Mouse (Mus musculus): ENCODE data around the gene Cmpk1. TPM values are rescaled to one million over a fixed set of nuclear protein-coding genes. Genes with fewer than 3 reads are reported as not detected.
"Not testable (repeated sequence)": the region's sequence is repeated elsewhere in the genome, so short reads cannot be mapped to it uniquely, and the experiment has no call there.

Cmpk1 gene
- polyA plus RNA-seq, 1 experiment from 2014 or later, result 74.1 TPM

GRCm38 (mm10) chr4:114970736-114971135 is 16.3 kb downstream of the Cmpk1 start:
- Histone ChIP-seq H3K36me3 (replicated peaks) (peaks cover 33% of the 10 kb centered on the region), H3K4me3 (no peak overlapping the region), H3K27ac (no peak overlapping the region), H3K9me3 (no peaks in the 10 kb centered on the region), H3K27me3 (ENCODE audit: poor library complexity, severe bottlenecking) (no peaks in the 10 kb centered on the region), H3K4me1 (no peaks in the 10 kb centered on the region)
- 93% methylated on average over 5 of the region's 5 CpGs for WGBS
- DNase-seq (ENCODE audit: extremely low spot score, low spot score), result no peak

GRCm38 (mm10) chr4:114960881-114961280 is 26.2 kb downstream of the Cmpk1 start:
- 95% methylated on average over 2 of the region's 2 CpGs for whole genome bisulfite sequencing
- not testable (repeated sequence) for DNase-seq (ENCODE audit: extremely low spot score, low spot score); H3K27me3 ChIP-seq (ENCODE audit: poor library complexity, severe bottlenecking); H3K27ac ChIP-seq; H3K4me3 ChIP-seq; H3K9me3 ChIP-seq; H3K4me1 ChIP-seq
- peaks cover 49% of the 10 kb centered on the region for H3K36me3 ChIP-seq (replicated peaks)

- H3K36me3 ChIP-seq (replicated peaks), result peaks cover 36% of the 10 kb centered on the region
- H3K4me1 ChIP-seq, result no peaks in the 10 kb centered on the region
- H3K9me3 ChIP-seq, result no peaks in the 10 kb centered on the region
- no peak overlapping the region for H3K4me3 ChIP-seq
- no peak for DNase-seq (ENCODE audit: extremely low spot score, low spot score)
- H3K27ac ChIP-seq, result no peak overlapping the region
- no peaks in the 10 kb centered on the region for H3K27me3 ChIP-seq (ENCODE audit: poor library complexity, severe bottlenecking)
- 98% methylated on average over 2 of the region's 2 CpGs for WGBS
These were observed 27.5 kb downstream of the Cmpk1 start for GRCm38 (mm10) chr4:114959533-114959932.

- 93% methylated on average over 4 of the region's 4 CpGs for WGBS
- H3K36me3 ChIP-seq (replicated peaks), result peaks cover 31% of the 10 kb centered on the region
These were observed 28.3 kb downstream of the Cmpk1 start for GRCm38 (mm10) chr4:114958786-114959185.

GRCm38 (mm10) chr4:114958231-114958630 is 28.8 kb downstream of the Cmpk1 start:
- WGBS, result 91% methylated on average over 2 of the region's 2 CpGs
- no peaks in the 10 kb centered on the region for H3K27me3 ChIP-seq (ENCODE audit: poor library complexity, severe bottlenecking)
- H3K4me1 ChIP-seq, result no peaks in the 10 kb centered on the region
- H3K36me3 ChIP-seq (replicated peaks), result peaks cover 29% of the 10 kb centered on the region
- no peaks in the 10 kb centered on the region for H3K9me3 ChIP-seq
- no peak overlapping the region for H3K4me3 ChIP-seq
- DNase-seq (ENCODE audit: extremely low spot score, low spot score), result no peak
- no peak overlapping the region for H3K27ac ChIP-seq

More at GRCm38 (mm10) chr4:114958786-114959185, 28.3 kb downstream of the Cmpk1 start:
- H3K4me3 ChIP-seq, result no peak overlapping the region
- no peak for DNase-seq (ENCODE audit: extremely low spot score, low spot score)
- no peak overlapping the region for H3K27ac ChIP-seq
- no peaks in the 10 kb centered on the region for H3K9me3 ChIP-seq
- no peaks in the 10 kb centered on the region for H3K4me1 ChIP-seq
- H3K27me3 ChIP-seq (ENCODE audit: poor library complexity, severe bottlenecking), result no peaks in the 10 kb centered on the region

- Histone ChIP-seq H3K36me3 (replicated peaks) (peaks cover 21% of the 10 kb centered on the region), H3K4me1 (no peaks in the 10 kb centered on the region), H3K27me3 (ENCODE audit: poor library complexity, severe bottlenecking) (no peaks in the 10 kb centered on the region), H3K4me3 (no peak overlapping the region), H3K27ac (no peak overlapping the region), H3K9me3 (no peaks in the 10 kb centered on the region)
- no peak for DNase-seq (ENCODE audit: extremely low spot score, low spot score)
These were observed 29.6 kb downstream of the Cmpk1 start for GRCm38 (mm10) chr4:114957403-114957802.

GRCm38 (mm10) chr4:114953172-114953571 is 33.9 kb downstream of the Cmpk1 start:
- DNase-seq (ENCODE audit: extremely low spot score, low spot score), result no peak
- Histone ChIP-seq H3K9me3 (no peaks in the 10 kb centered on the region), H3K4me3 (no peak overlapping the region), H3K27me3 (ENCODE audit: poor library complexity, severe bottlenecking) (peaks cover 11% of the 10 kb centered on the region), H3K4me1 (no peaks in the 10 kb centered on the region), H3K36me3 (replicated peaks) (no peaks in the 10 kb centered on the region), H3K27ac (no peak overlapping the region)
- 84% methylated on average over 3 of the region's 3 CpGs for WGBS

GRCm38 (mm10) chr4:114947852-114948481 is 39.1 kb downstream of the Cmpk1 start:
- no peak for DNase-seq (ENCODE audit: extremely low spot score, low spot score)
- Histone ChIP-seq H3K4me1 (peaks cover 13% of the 10 kb centered on the region), H3K9me3 (no peaks in the 10 kb centered on the region), H3K27me3 (ENCODE audit: poor library complexity, severe bottlenecking) (peaks cover 59% of the 10 kb centered on the region), H3K27ac (no peak overlapping the region), H3K36me3 (replicated peaks) (no peaks in the 10 kb centered on the region), H3K4me3 (no peak overlapping the region)
- WGBS, result 72% methylated on average over 7 of the region's 7 CpGs

GRCm38 (mm10) chr4:114947395-114947794 is 39.6 kb downstream of the Cmpk1 start:
- peaks cover 63% of the 10 kb centered on the region for H3K27me3 ChIP-seq (ENCODE audit: poor library complexity, severe bottlenecking)
- H3K36me3 ChIP-seq (replicated peaks), result no peaks in the 10 kb centered on the region
- peaks cover 19% of the 10 kb centered on the region for H3K4me1 ChIP-seq
- 26% methylated on average over 6 of the region's 6 CpGs for WGBS
- peak; percentile 69 for DNase-seq (ENCODE audit: extremely low spot score, low spot score)
- H3K9me3 ChIP-seq, result no peaks in the 10 kb centered on the region
- H3K27ac ChIP-seq, result no peak overlapping the region
- H3K4me3 ChIP-seq, result no peak overlapping the region

GRCm38 (mm10) chr4:114946416-114946815 is 40.6 kb downstream of the Cmpk1 start:
- DNase-seq (ENCODE audit: extremely low spot score, low spot score), result peak; percentile 11
- no peak overlapping the region for H3K27ac ChIP-seq
- peaks cover 27% of the 10 kb centered on the region for H3K4me1 ChIP-seq
- no peak overlapping the region for H3K4me3 ChIP-seq
- 90% methylated on average over 4 of the region's 4 CpGs for WGBS
- H3K9me3 ChIP-seq, result no peaks in the 10 kb centered on the region
- H3K36me3 ChIP-seq (replicated peaks), result no peaks in the 10 kb centered on the region
- peaks cover 73% of the 10 kb centered on the region for H3K27me3 ChIP-seq (ENCODE audit: poor library complexity, severe bottlenecking)

- Histone ChIP-seq H3K36me3 (replicated peaks) (no peaks in the 10 kb centered on the region), H3K4me1 (peaks cover 28% of the 10 kb centered on the region), H3K9me3 (no peaks in the 10 kb centered on the region), H3K27me3 (ENCODE audit: poor library complexity, severe bottlenecking) (peaks cover 82% of the 10 kb centered on the region), H3K4me3 (no peak overlapping the region), H3K27ac (no peak overlapping the region)
- peak; percentile 22 for DNase-seq (ENCODE audit: extremely low spot score, low spot score)
- 34% methylated on average over 5 of the region's 5 CpGs for WGBS
These were observed 42.0 kb downstream of the Cmpk1 start for GRCm38 (mm10) chr4:114945021-114945420.

GRCm38 (mm10) chr4:114942583-114942982 is 44.5 kb downstream of the Cmpk1 start:
- H3K4me1 ChIP-seq, result peaks cover 31% of the 10 kb centered on the region
- no peak for DNase-seq (ENCODE audit: extremely low spot score, low spot score)
- H3K27me3 ChIP-seq (ENCODE audit: poor library complexity, severe bottlenecking), result peaks cover 88% of the 10 kb centered on the region
- WGBS, result 39% methylated on average over 8 of the region's 8 CpGs
- no peak overlapping the region for H3K4me3 ChIP-seq
- H3K9me3 ChIP-seq, result no peaks in the 10 kb centered on the region
- no peaks in the 10 kb centered on the region for H3K36me3 ChIP-seq (replicated peaks)
- H3K27ac ChIP-seq, result no peak overlapping the region

GRCm38 (mm10) chr4:114942112-114942511 is 44.9 kb downstream of the Cmpk1 start:
- H3K27me3 ChIP-seq (ENCODE audit: poor library complexity, severe bottlenecking), result peaks cover 90% of the 10 kb centered on the region
- H3K27ac ChIP-seq, result no peak overlapping the region
- H3K36me3 ChIP-seq (replicated peaks), result no peaks in the 10 kb centered on the region
- H3K4me3 ChIP-seq, result no peak overlapping the region
- 47% methylated on average over 4 of the region's 4 CpGs for WGBS
- DNase-seq (ENCODE audit: extremely low spot score, low spot score), result no peak
- H3K4me1 ChIP-seq, result peaks cover 35% of the 10 kb centered on the region
- H3K9me3 ChIP-seq, result no peaks in the 10 kb centered on the region

GRCm38 (mm10) chr4:114941311-114941710 is 45.7 kb downstream of the Cmpk1 start:
- Histone ChIP-seq H3K4me1 (peaks cover 35% of the 10 kb centered on the region), H3K4me3 (no peak overlapping the region), H3K36me3 (replicated peaks) (no peaks in the 10 kb centered on the region), H3K27ac (no peak overlapping the region), H3K27me3 (ENCODE audit: poor library complexity, severe bottlenecking) (peaks cover 82% of the 10 kb centered on the region), H3K9me3 (no peaks in the 10 kb centered on the region)
- DNase-seq (ENCODE audit: extremely low spot score, low spot score), result no peak
- 85% methylated on average over 4 of the region's 4 CpGs for WGBS
